Mouse (Mus musculus) stomach, embryonic 16.5 days (tissue): ENCODE measurements at regions not wholly inside any gene's neighbourhood (a gene's known extent, or its start where the extent isn't known, plus 50 kb on each side); places are given as distances from the start of the nearest gene placed in this dataset.

Experiments used
- ATAC-seq: fragments of 200-750 bp; cut with Nextera tagmentation; 2 replicates; pipeline ENCODE4 v1.8.0; 2017; ENCODE audit warnings: moderate number of reproducible peaks, moderate TSS enrichment; ENCODE audit not compliant: insufficient read depth, low FRiP score
- H3K27ac ChIP-seq: fragments of 300-500 bp; sonication (generic); 2 replicates; pipeline ENCODE4 v1.5.1; 2014; ENCODE audit warnings: low read length
- H3K27me3 ChIP-seq: fragments of 300-500 bp; sonication (generic); 2 replicates; pipeline ENCODE4 v1.6.1; 2014; ENCODE audit warnings: low read length, control low read depth, mixed read lengths; ENCODE audit not compliant: control insufficient read depth, insufficient read depth
- H3K36me3 ChIP-seq: fragments of 300-500 bp; sonication (generic); 2 replicates; pipeline ENCODE4 v1.6.1; 2014; ENCODE audit warnings: low read length; ENCODE audit not compliant: control insufficient read depth, insufficient read depth
- H3K4me1 ChIP-seq: fragments of 300-500 bp; sonication (generic); 2 replicates; pipeline ENCODE4 v1.6.1; 2014; ENCODE audit warnings: low read length, control low read depth, mixed read lengths; ENCODE audit not compliant: control insufficient read depth, insufficient read depth
- H3K4me2 ChIP-seq: fragments of 300-500 bp; sonication (generic); 2 replicates; pipeline ENCODE4 v1.6.1; 2014; ENCODE audit warnings: low read depth, low read length, mixed read lengths
- H3K4me3 ChIP-seq: fragments of 300-500 bp; sonication (generic); replicated peaks from 2 replicates; pipeline ENCODE4 v1.5.1; 2014; ENCODE audit warnings: mild to moderate bottlenecking, low read length
- H3K9ac ChIP-seq: fragments of 300-500 bp; sonication (generic); 2 replicates; pipeline ENCODE4 v1.6.1; 2014; ENCODE audit warnings: low read length
- H3K9me3 ChIP-seq: fragments of 300-500 bp; sonication (generic); replicated peaks from 2 replicates; pipeline ENCODE4 v1.6.1; 2016; ENCODE audit warnings: low read length, control low read depth; ENCODE audit not compliant: control insufficient read depth
- WGBS: fragments of 180-500 bp; shearing (Covaris S2); extraction: QIAGEN DNeasy Blood & Tissue Kit; methylation state at CpG from one replicate; pipeline ENCODE4 v1.1.7; 2014; 5-methylcytosine and 5-hydroxymethylcytosine counted together

GRCm38 (mm10) chr3:141051685-141052084 lies 160.5 kb downstream of the Pdha2 start:
- no peak overlapping the region for H3K4me3 ChIP-seq
- no peak overlapping the region for H3K27ac ChIP-seq
- H3K9ac ChIP-seq, result no peak overlapping the region
- H3K4me1 ChIP-seq, result no peaks in the 10 kb centered on the region
- H3K36me3 ChIP-seq, result no peaks in the 10 kb centered on the region
- 88% methylated on average over 2 of the region's 2 CpGs for WGBS
- H3K27me3 ChIP-seq, result no peaks in the 10 kb centered on the region
- H3K9me3 ChIP-seq, result no peaks in the 10 kb centered on the region
- no peak overlapping the region for H3K4me2 ChIP-seq
- no peak for ATAC-seq

- no peaks in the 10 kb centered on the region for H3K9me3 ChIP-seq
- H3K4me2 ChIP-seq, result no peak overlapping the region
- no peak for ATAC-seq
- H3K36me3 ChIP-seq, result no peaks in the 10 kb centered on the region
- H3K27me3 ChIP-seq, result no peaks in the 10 kb centered on the region
- no peaks in the 10 kb centered on the region for H3K4me1 ChIP-seq
- H3K9ac ChIP-seq, result no peak overlapping the region
- no peak overlapping the region for H3K27ac ChIP-seq
- 83% methylated on average over 1 of the region's 1 CpGs for WGBS
- no peak overlapping the region for H3K4me3 ChIP-seq
Measured at GRCm38 (mm10) chr3:141014262-141014547, 197.9 kb downstream of the Pdha2 start.

- H3K4me2 ChIP-seq, result no peak overlapping the region
- no peak overlapping the region for H3K9ac ChIP-seq
- H3K4me3 ChIP-seq, result no peak overlapping the region
- WGBS, result 43% methylated on average over 8 of the region's 8 CpGs
- ATAC-seq, result no peak
- H3K36me3 ChIP-seq, result no peaks in the 10 kb centered on the region
- H3K27me3 ChIP-seq, result no peaks in the 10 kb centered on the region
- H3K27ac ChIP-seq, result no peak overlapping the region
- no peaks in the 10 kb centered on the region for H3K9me3 ChIP-seq
- H3K4me1 ChIP-seq, result no peaks in the 10 kb centered on the region
Measured at GRCm38 (mm10) chr3:141013521-141014261, 198.5 kb downstream of the Pdha2 start.

GRCm38 (mm10) chr3:141012976-141013375 lies 199.2 kb downstream of the Pdha2 start:
- no peak overlapping the region for H3K9ac ChIP-seq
- WGBS, result 72% methylated on average over 1 of the region's 1 CpGs
- no peaks in the 10 kb centered on the region for H3K36me3 ChIP-seq
- no peaks in the 10 kb centered on the region for H3K27me3 ChIP-seq
- no peak overlapping the region for H3K4me3 ChIP-seq
- no peaks in the 10 kb centered on the region for H3K9me3 ChIP-seq
- H3K4me2 ChIP-seq, result no peak overlapping the region
- H3K27ac ChIP-seq, result no peak overlapping the region
- ATAC-seq, result no peak
- H3K4me1 ChIP-seq, result no peaks in the 10 kb centered on the region

- H3K27me3 ChIP-seq, result no peaks in the 10 kb centered on the region
- H3K4me1 ChIP-seq, result no peaks in the 10 kb centered on the region
- no peak overlapping the region for H3K27ac ChIP-seq
- H3K9ac ChIP-seq, result no peak overlapping the region
- H3K4me2 ChIP-seq, result no peak overlapping the region
- ATAC-seq, result no peak
- no peaks in the 10 kb centered on the region for H3K36me3 ChIP-seq
- H3K4me3 ChIP-seq, result no peak overlapping the region
- WGBS, result 70% methylated on average over 2 of the region's 2 CpGs
- H3K9me3 ChIP-seq, result no peaks in the 10 kb centered on the region
Measured at GRCm38 (mm10) chr3:141008792-141009191, 203.4 kb downstream of the Pdha2 start.

GRCm38 (mm10) chr3:141005885-141006284 lies 206.3 kb downstream of the Pdha2 start:
- 53% methylated on average over 3 of the region's 3 CpGs for WGBS
- H3K4me2 ChIP-seq, result no peak overlapping the region
- H3K27ac ChIP-seq, result no peak overlapping the region
- no peak overlapping the region for H3K4me3 ChIP-seq
- no peaks in the 10 kb centered on the region for H3K9me3 ChIP-seq
- H3K27me3 ChIP-seq, result no peaks in the 10 kb centered on the region
- ATAC-seq, result no peak
- no peaks in the 10 kb centered on the region for H3K4me1 ChIP-seq
- H3K9ac ChIP-seq, result no peak overlapping the region
- H3K36me3 ChIP-seq, result no peaks in the 10 kb centered on the region

GRCm38 (mm10) chr3:141003561-141003960 lies 208.6 kb downstream of the Pdha2 start:
- ATAC-seq, result no peak
- Histone ChIP-seq H3K4me1 (no peaks in the 10 kb centered on the region), H3K27me3 (no peaks in the 10 kb centered on the region), H3K4me2 (no peak overlapping the region), H3K4me3 (no peak overlapping the region), H3K27ac (no peak overlapping the region), H3K9ac (no peak overlapping the region), H3K9me3 (no peaks in the 10 kb centered on the region), H3K36me3 (no peaks in the 10 kb centered on the region)
- WGBS, result 78% methylated on average over 2 of the region's 2 CpGs

GRCm38 (mm10) chr3:140988247-140988646 lies 223.9 kb downstream of the Pdha2 start:
- H3K4me3 ChIP-seq, result no peak overlapping the region
- H3K27me3 ChIP-seq, result no peaks in the 10 kb centered on the region
- H3K4me1 ChIP-seq, result no peaks in the 10 kb centered on the region
- H3K9ac ChIP-seq, result no peak overlapping the region
- no peak for ATAC-seq
- no peak overlapping the region for H3K4me2 ChIP-seq
- H3K36me3 ChIP-seq, result no peaks in the 10 kb centered on the region
- WGBS, result 72% methylated on average over 5 of the region's 5 CpGs
- H3K27ac ChIP-seq, result no peak overlapping the region
- no peaks in the 10 kb centered on the region for H3K9me3 ChIP-seq

GRCm38 (mm10) chr3:140973519-140973918 lies 238.6 kb downstream of the Pdha2 start:
- H3K4me3 ChIP-seq, result no peak overlapping the region
- H3K4me2 ChIP-seq, result no peak overlapping the region
- H3K4me1 ChIP-seq, result no peaks in the 10 kb centered on the region
- H3K27me3 ChIP-seq, result no peaks in the 10 kb centered on the region
- no peak overlapping the region for H3K9ac ChIP-seq
- H3K36me3 ChIP-seq, result no peaks in the 10 kb centered on the region
- 52% methylated on average over 6 of the region's 6 CpGs for WGBS
- no peak for ATAC-seq
- no peak overlapping the region for H3K27ac ChIP-seq
- no peaks in the 10 kb centered on the region for H3K9me3 ChIP-seq
